Mouse (Mus musculus) left cerebral cortex, adult 18-20 months (tissue): ENCODE data around the gene Sox5. TPM values are rescaled to one million over a fixed set of nuclear protein-coding genes. Genes with fewer than 3 reads are reported as not detected.

Experiments used
- DNase-seq, 2 experiments: peaks; one replicate each; pipeline ENCODE4 v3.0.0; 2021 to 2022; ENCODE audit warnings: low spot score in 2 of 2, mixed read lengths in 1 of 2
- total RNA-seq, 2 experiments: library from RNA; stranded (reverse); gene quantifications; 2 replicates each; pipeline ENCODE4 v1.2.3; 2021

The Sox5 gene
- total RNA-seq, 2 experiments from 2014 or later = 49.5 to 54.4 TPM

- DNase-seq = no peak
Measured at GRCm38 (mm10) chr6:144338221-144338620, 443.6 kb downstream of the Sox5 start.

DNA sequence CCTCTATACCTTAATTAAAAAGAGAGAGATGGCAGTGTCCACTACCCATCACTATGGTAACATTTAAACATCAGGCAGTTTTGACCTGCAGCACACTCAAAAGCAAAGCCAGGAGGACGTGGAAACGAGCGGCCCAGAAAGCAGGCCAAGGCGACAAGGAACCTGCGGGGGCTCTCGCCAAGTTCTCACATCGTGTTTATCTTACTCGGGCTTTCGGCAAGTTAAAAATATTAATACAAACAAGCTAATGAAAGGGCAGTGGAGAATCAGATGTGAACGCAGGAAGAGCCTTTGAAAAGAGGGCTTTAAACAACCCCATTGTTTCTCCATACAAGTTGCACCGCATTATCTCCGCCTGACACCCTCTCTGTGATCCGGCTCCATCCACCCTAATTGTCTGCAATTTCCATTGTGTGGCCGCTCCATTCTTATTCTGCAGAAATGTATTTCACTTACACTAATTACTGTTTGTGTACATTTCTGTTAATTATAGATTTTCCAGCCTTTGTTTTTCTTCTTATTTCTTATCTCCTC lies 444.3 kb downstream of the Sox5 start:
- DNase-seq = no peak

DNA sequence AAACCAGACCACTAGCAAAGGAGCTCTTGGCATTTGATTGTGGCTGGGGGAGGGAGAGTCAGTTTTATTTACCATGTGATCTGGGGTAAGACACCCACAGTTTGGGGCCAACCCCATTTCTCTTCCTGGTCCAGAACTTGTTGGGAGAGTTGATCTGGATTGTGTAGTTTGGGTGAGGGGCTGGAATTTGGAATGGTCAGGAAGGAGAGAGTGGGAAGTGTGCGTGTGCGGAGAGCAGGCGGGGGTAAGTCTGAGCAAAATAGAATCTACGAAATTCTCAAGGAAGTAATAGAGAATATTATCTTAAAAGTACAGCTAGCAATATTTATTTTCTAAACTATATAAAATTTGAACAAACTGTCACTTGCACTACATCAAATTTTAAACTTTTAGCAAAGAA lies 445.0 kb downstream of the Sox5 start:
- no peak for DNase-seq

GRCm38 (mm10) chr6:144333146-144333545 lies 448.6 kb downstream of the Sox5 start:
- DNase-seq = no peak

- no peak for DNase-seq
Measured at GRCm38 (mm10) chr6:144332027-144332426, 449.8 kb downstream of the Sox5 start.

GRCm38 (mm10) chr6:144329311-144329930 lies 452.4 kb downstream of the Sox5 start:
- DNase-seq = no peak

DNA sequence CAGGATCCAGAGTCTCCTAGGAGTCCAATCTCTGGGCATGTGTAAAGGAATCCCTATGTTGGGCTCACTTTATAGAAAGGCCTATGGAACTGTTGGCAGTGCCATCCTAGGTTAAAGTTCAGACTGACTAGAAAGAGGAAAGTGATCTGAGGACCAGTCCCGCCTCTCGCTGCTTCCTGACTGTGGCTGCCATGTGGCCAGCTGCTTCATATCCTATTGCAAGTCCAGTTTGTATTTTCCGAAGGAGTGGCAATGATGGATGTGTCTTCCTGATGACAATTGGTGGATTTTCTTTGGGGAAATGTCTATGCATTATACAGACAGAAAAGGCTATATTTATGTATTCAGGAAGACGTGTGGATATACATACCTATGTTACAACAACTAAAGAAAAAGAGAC lies 453.0 kb downstream of the Sox5 start:
- DNase-seq = no peak

- no peak for DNase-seq
Measured at GRCm38 (mm10) chr6:144326817-144327216, 455.0 kb downstream of the Sox5 start.

DNA sequence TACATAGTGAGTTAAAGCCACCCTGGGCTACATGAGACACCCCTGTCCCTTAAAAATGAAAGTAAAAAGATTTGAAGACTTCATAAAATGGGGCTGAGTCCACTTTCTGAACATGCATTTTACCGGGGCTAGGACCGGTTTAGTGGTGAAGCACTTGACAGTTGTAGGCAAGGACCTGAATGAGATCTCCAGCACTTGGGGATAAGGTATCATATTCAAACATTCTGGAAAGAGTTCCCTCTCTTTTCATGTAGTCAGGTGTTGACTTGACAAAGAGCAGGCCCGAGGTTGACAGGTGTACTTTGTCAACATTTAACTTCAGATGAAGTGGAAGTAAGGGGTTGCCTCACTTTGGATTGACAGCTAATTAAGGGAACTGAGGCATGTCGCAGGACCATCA lies 458.4 kb downstream of the Sox5 start:
- no peak for DNase-seq

DNA sequence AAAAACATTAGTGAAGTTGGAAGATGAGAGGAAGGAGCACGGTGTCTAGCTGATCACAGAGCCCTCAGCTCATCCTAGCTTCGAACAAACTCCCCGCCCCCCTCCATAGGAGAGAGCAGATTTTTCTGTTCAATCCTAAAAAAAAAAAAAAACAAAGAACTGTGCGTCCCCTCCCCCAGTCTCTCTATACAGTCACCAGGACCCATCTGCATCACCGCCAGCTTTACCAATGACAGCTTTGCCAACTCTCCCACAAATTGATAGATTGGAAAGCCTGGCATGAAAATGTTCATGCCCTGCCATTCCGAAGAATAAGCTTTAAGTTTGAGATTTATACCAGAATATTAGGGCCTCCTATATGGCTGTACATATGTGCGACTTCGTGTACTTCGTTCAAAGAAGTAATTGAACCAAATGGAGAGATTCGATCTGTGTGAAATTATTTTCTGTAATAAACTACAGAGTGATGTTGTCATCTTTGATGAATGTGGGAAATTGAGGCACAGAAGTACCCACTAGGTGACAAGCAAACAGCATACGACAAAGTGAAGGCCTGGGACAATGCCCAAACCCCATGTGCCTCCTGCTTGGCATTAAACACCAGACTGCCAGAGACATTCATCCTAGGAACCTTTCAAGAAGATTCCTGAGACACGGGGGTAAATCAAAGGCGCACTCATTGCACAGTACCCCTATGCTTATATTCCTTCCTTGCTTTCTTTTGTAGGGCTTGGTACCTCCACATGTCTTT lies 459.3 kb downstream of the Sox5 start:
- DNase-seq = no peak

DNA sequence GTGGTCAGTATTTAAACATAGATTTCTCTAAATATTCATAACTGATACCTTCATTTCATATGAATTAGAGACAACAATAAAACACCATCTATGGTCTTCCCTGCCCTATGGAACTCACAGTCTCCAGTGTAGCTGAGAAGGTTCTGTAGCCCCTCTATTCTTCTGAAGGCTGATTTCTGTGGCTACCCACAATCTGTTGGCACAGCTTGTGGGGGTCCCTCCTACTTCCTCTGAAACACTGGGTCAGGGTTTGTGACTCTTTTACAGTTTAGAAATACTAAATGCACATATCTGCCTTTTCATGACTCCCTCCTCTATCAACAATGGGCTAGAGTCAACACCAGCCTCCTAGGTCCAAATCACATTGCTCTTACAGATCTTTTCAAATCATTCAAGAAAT lies 461.4 kb downstream of the Sox5 start:
- DNase-seq = no peak

DNA sequence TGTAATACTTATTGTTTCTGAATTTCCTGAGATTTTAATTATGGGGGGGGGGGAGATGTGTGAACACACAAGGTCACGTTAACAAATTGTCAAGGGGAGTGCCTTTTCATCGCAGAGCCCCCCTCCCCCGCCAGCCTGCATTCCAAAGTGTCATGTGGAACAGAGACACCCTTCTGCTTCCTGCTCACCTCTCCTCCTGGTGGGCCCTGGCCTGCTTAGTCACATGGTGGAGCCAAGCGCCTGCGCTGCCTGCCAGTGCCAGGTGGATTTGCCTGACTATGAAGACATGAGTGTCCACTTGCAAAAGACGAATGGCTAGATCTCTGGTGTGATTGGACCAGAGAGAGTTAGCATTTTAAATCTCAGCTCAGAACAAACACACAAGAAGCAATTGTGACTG lies 462.1 kb downstream of the Sox5 start:
- no peak for DNase-seq

- DNase-seq = no peak
Measured at GRCm38 (mm10) chr6:144312781-144313754, 468.7 kb downstream of the Sox5 start.

GRCm38 (mm10) chr6:144312282-144312780 lies 469.4 kb downstream of the Sox5 start:
- no peak for DNase-seq

DNA sequence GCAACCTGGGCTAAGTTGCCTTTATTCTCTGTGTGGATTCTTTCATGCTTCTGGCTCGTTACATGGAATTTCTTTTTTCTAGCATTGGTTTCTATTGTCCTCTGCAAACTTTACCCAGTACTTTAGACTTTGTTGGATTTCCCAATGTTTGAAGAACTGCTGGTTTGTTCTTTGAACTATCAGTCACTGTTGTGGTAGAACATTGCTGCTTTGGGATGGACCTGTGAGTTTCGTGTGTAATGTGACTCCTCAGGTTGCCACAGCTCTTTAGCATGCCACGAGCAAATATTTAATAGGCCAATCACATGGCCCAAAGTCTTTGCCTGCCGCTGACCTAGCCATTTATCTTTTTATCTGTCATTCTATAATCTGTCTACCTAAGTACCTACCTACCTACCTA lies 470.0 kb downstream of the Sox5 start:
- no peak for DNase-seq

DNA sequence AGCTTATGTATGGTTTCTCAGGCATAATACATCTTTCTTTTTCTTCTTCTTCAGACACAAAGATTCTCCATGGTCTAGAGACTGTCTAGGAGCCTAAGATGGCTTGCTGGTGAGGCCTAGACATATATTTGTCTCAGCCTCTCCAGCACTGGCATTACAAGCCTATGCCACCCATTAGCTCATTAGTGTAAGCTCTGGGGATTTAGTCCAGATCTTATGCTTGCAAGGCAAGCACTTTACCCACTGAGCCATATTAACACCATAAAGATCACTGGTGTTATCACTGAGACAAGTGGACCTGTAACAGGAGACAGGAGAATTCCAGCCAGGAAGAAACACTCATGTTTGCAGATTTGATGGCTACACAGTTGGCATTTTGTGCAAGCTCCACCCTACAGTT lies 472.6 kb downstream of the Sox5 start:
- no peak for DNase-seq

- no peak for DNase-seq
Measured at GRCm38 (mm10) chr6:144307551-144308149, 474.1 kb downstream of the Sox5 start.

DNA sequence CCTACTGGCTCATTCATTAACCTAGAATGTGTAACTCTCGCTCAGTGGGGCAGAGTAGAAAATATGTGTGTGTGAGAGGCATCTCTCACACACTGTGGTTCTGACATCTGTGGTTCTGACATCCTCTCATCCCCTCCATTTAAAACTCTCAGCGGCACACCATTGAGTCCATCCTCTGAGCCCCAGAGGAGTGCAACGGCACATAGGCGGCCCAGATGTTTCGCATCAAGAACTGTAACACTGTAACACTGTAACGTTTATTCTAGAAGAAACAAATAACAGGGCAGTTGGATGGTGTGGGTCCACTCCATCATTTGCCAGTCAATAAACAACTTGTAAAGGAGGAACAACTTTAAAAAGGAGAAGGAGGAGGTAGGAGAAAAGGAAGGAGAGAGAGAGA lies 479.0 kb downstream of the Sox5 start:
- no peak for DNase-seq

DNA sequence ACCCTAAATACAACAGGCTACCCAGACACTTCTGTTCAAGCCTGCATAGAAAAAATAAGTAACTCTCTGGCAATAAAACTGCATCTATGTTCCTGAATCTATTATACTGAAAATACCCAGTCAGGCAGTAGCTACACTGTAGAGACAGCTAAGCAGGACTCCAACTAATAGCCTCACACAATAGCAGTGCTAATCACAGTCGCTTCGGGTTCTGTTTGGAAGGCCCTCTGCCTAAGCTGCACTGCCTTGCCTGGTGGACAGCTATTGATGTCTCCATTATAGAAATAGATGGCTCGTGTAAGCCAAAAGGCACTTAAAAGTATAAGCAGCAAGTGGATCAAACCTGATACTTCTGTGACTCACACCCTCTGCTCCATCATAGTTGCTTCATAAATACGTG lies 480.7 kb downstream of the Sox5 start:
- DNase-seq = no peak

GRCm38 (mm10) chr6:144299503-144299858 lies 482.3 kb downstream of the Sox5 start:
- DNase-seq = no peak
